Comparison of ENCODE assay signal across 7 mouse cellular contexts in genomic region chr3:51916060-51916870, GRCm38 (mm10).
DNase-seq lines count a peak whose midpoint lies in the region; ATAC-seq lines count a peak whose summit lies in the region.

No protein-coding gene starts in this region.

- no peaks in the 10 kb centered on the region for H3K36me3 ChIP-seq in hindbrain, embryonic 12.5 days

- H3K9me3 ChIP-seq in hindbrain, embryonic 12.5 days (replicated peaks): 0 out of 2 replicates have a peak, but pooled peaks cover 3% of the 10 kb centered on the region

- H3K4me1 ChIP-seq in hindbrain, embryonic 12.5 days: peaks cover 17% of the 10 kb centered on the region

- H3K4me2 ChIP-seq in hindbrain, embryonic 12.5 days (replicated peaks): no peak overlapping the region

- WGBS in hindbrain, embryonic 12.5 days: 30% methylated on average over 10 of the region's 10 CpGs

- H3K27ac ChIP-seq in hindbrain, embryonic 12.5 days: peak overlapping the region; percentile 49; the same call in 1 of the 2 replicates

- no peak overlapping the region for H3K4me3 ChIP-seq in hindbrain, embryonic 12.5 days

- DNase-seq in embryo, embryonic 11 days: peak; percentile 65
- peak; percentile 51 to 67 for DNase-seq in frontal cortex, postnatal 14 days (ENCODE audit: low spot score in 2 of 2)
- DNase-seq in layer of hippocampus, postnatal 10 days (ENCODE audit: low spot score in 2 of 2): peak; percentile 26 to 36
- DNase-seq in lung, adult 18-20 months: peak; percentile 76 to 87
- DNase-seq in right cerebral cortex, adult 18-20 months: peak; percentile 91
- DNase-seq in thymus, postnatal 4 days: no peak

- H3K27me3 ChIP-seq in hindbrain, embryonic 12.5 days: no peaks in the 10 kb centered on the region

- no peak overlapping the region for H3K9ac ChIP-seq in hindbrain, embryonic 12.5 days

- 0 out of 2 replicates have a peak, but pooled peaks have one; percentile 23 for ATAC-seq in hindbrain, embryonic 12.5 days (ENCODE audit: low FRiP score)
